Mouse (Mus musculus) liver, adult 2 months (tissue): ENCODE results near the gene C330007P06Rik. TPM values are rescaled to one million over a fixed set of nuclear protein-coding genes. Genes with fewer than 3 reads are reported as not detected.

Experiments used
- DNase-seq: peaks from one replicate; pipeline ENCODE4 v3.0.0-alpha.2; 2011; ENCODE audit warnings: low read depth, low spot score; ENCODE audit errors: extremely low read depth
- H3K27ac ChIP-seq: fragments of 200-500 bp; replicated peaks from 2 replicates; pipeline ENCODE4 v1.5.1; 2012; ENCODE audit warnings: low read depth, mild to moderate bottlenecking, control low read depth, inconsistent platforms, low read length; ENCODE audit not compliant: insufficient read depth
- H3K27me3 ChIP-seq: fragments of 200-500 bp; 2 replicates; pipeline ENCODE4 v1.6.1; 2012; ENCODE audit warnings: mild to moderate bottlenecking, moderate library complexity, low read length, inconsistent platforms; ENCODE audit not compliant: control insufficient read depth, insufficient read depth
- H3K36me3 ChIP-seq: fragments of 200-500 bp; 2 replicates; pipeline ENCODE4 v1.6.1; 2012; ENCODE audit warnings: low read length, inconsistent platforms; ENCODE audit not compliant: control insufficient read depth, insufficient read depth
- H3K4me1 ChIP-seq: fragments of 200-500 bp; 2 replicates; pipeline ENCODE4 v1.6.1; 2011; ENCODE audit warnings: low read length; ENCODE audit not compliant: control insufficient read depth, insufficient read depth
- H3K4me3 ChIP-seq: fragments of 200-500 bp; 2 replicates; pipeline ENCODE4 v1.5.1; 2011; ENCODE audit warnings: low read depth, mild to moderate bottlenecking, control low read depth, low read length, moderate library complexity; ENCODE audit not compliant: insufficient read depth
- H3K79me2 ChIP-seq: fragments of 200-500 bp; 2 replicates; pipeline ENCODE4 v1.6.1; 2012; ENCODE audit warnings: inconsistent platforms, mild to moderate bottlenecking, low read length, moderate library complexity; ENCODE audit not compliant: control insufficient read depth, insufficient read depth
- H3K9ac ChIP-seq: fragments of 200-500 bp; 2 replicates; pipeline ENCODE4 v1.6.1; 2012; ENCODE audit warnings: low read depth, mild to moderate bottlenecking, control low read depth, inconsistent platforms, low read length
- CTCF ChIP-seq: fragments of 200-500 bp; IDR thresholded peaks from 2 replicates; pipeline ENCODE4 v1.5.1; 2011; ENCODE audit warnings: low read depth, low read length, control low read depth
- POLR2A ChIP-seq: fragments of 200-500 bp; IDR thresholded peaks from 2 replicates; pipeline ENCODE4 v1.6.1; 2011; ENCODE audit warnings: low read length, control low read depth; ENCODE audit not compliant: insufficient read depth; ENCODE audit errors: extremely low read depth
- WGBS: fragments of 180-500 bp; shearing (Covaris S2); methylation state at CpG from one replicate; pipeline ENCODE4 v1.1.7; 2018; 5-methylcytosine and 5-hydroxymethylcytosine counted together
- polyA plus RNA-seq: library from polyadenylated mRNA; depleted of rRNA; stranded (reverse); fragments of >200 nt; gene quantifications from 2 replicates; pipeline ENCODE4 v1.2.3, GENCODE M21; 2012
- total RNA-seq: library from RNA; depleted of rRNA; stranded (reverse); fragments of >200 nt; gene quantifications from 2 replicates; pipeline ENCODE4 v1.2.3, GENCODE M21; 2014

C330007P06Rik gene
- total and polyA plus RNA-seq, 2 experiments = 9.4 to 30.5 TPM

DNA sequence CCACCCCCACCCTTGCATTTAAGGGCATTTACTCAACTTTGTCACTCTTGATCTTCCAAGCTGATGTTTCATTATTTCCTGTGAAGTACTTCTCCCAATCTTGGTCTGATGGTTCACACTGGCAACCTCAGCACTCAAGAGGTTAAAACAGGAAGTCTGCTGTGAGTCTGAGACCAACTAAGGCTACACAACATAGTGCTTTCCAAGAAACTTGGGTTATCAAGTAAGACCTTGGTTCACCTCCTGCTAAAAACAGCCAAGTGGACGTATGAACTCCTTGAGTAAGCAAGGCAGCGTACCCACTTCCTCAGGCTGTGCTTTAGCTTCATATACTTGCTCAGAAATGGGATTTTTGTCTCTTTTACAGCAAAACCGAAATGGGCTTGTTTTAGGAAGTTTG lies 3.5 kb downstream of the C330007P06Rik start:
- TF ChIP-seq POLR2A = no peak
- no peak for TF ChIP-seq CTCF
- H3K27me3 ChIP-seq = no peaks in the 10 kb centered on the region
- H3K4me3 ChIP-seq = no peak overlapping the region
- H3K4me1 ChIP-seq = peaks cover 3% of the 10 kb centered on the region
- no peak for DNase-seq
- H3K27ac ChIP-seq = no peak overlapping the region
- peaks cover 6% of the 10 kb centered on the region; the same call in 1 of the 2 replicates for H3K79me2 ChIP-seq
- no peaks in the 10 kb centered on the region for H3K36me3 ChIP-seq
- no peak overlapping the region for H3K9ac ChIP-seq
- 82% methylated on average over 3 of the region's 3 CpGs for WGBS

DNA sequence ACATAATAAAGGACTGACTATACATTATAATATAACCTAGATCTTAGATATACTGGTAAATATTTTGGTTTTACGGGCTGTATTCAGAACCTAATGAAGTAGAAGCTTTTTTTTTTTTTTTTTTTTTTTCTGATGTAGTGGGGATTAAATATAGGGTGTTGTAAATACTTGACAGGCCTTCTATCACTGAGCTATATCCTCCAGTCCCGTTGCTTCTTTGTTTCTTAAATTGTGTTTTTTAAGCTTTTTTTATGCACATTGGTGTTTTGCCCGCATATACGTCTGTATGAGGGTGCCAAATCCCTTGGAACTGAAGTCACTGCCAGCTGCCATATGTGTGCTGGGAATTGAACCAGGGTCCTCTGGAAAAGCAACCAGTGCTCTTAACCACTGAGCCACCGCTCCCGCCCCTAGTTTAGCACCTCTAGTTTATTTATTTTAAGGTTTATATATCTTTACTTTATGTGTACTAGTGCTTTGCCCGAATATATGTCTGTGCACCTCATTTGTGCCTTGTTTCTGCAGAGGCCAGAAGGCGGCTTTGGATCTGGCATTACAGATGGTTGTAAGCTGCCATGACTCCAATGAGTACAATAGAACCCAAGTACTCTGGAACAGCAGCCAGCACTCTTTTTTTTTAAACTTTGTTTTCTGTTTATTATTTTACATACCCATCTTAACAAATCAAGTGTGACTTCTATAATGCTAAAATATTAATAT lies 9.1 kb downstream of the C330007P06Rik start:
- no peak for TF ChIP-seq POLR2A
- no peak for TF ChIP-seq CTCF
- Histone ChIP-seq H3K79me2 (no peaks in the 10 kb centered on the region; the same call in 1 of the 2 replicates), H3K4me3 (peak overlapping the region; percentile 89; the same call in 1 of the 2 replicates), H3K27ac (no peak overlapping the region), H3K9ac (no peak overlapping the region), H3K4me1 (no peaks in the 10 kb centered on the region; the same call in 1 of the 2 replicates), H3K36me3 (no peaks in the 10 kb centered on the region), H3K27me3 (no peaks in the 10 kb centered on the region)
- 56% methylated on average over 8 of the region's 8 CpGs for WGBS
- DNase-seq = no peak

DNA sequence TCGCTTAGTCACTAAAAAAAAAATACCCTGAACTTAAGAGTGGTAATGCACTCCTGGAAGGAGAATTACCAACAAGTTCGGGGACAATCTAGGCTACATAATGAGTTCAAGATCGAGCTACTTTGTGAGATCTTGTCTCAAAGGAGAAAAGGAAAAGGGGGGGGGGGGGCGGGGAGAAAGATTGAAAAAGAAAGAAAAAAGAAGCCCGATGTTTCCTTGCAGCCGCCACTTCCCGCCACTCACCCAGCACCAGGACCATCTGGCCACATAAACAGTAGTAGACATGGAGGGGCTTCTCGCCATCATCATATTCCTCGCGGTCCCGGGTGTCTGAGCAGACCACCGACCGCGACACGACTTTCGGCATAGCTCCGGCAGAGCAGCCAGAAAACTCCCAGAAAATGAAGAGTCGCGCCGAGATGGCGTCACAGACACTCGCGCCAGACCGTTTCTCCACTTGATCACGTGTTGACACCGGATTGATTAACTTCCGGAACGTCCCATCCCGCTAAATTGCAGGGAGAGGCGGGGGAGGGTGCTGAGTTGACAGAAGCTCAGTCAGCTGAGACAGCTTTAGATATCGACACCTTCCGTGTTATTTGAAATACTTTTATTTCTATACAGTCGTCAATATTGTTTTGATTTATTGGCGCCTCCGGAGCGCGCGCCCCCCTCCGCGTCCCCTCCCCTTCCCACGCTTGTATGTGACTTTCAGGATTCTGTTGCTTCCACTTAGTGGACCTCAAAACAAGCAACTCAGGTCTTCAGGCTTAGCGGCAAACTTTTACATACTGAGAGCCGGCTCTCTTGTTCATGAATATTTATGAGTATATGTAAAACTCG lies 9.9 kb downstream of the C330007P06Rik start:
- H3K27me3 ChIP-seq = no peaks in the 10 kb centered on the region
- DNase-seq = peak; percentile 78
- H3K27ac ChIP-seq = peak overlapping the region; percentile 78
- H3K4me3 ChIP-seq = peak overlapping the region; percentile 89
- peak overlapping the region; percentile 84 for H3K9ac ChIP-seq
- H3K36me3 ChIP-seq = no peaks in the 10 kb centered on the region
- WGBS = 1% methylated on average over 37 of the region's 44 CpGs
- no peaks in the 10 kb centered on the region; the same call in 1 of the 2 replicates for H3K4me1 ChIP-seq
- TF ChIP-seq CTCF (no peak), POLR2A (0 out of 2 replicates have a peak, but pooled peaks have one; percentile 13)
- no peaks in the 10 kb centered on the region; the same call in 1 of the 2 replicates for H3K79me2 ChIP-seq

DNA sequence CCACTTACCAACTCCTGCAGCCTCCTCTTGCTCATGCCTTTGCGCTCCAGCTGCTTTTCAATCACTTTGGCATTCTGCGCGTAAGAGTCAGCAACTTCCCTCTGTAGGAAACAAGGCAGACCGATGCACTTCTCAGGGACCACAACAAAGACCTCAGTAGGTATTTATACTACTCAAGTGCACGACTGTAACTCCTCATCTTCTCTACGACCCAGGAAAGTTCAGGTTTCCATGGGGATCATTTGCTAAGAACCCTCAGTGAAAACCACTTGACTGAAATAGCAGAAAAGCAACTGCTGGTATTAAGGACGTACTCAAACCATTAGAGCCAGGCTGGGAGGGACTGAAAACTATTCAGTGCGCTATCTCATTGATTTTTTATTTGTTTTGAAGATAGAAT lies 21.3 kb downstream of the C330007P06Rik start:
- 90% methylated on average over 8 of the region's 8 CpGs for WGBS
- Histone ChIP-seq H3K4me3 (no peak overlapping the region), H3K9ac (no peak overlapping the region), H3K36me3 (peaks cover 4% of the 10 kb centered on the region; the same call in 1 of the 2 replicates), H3K79me2 (no peaks in the 10 kb centered on the region), H3K27me3 (no peaks in the 10 kb centered on the region), H3K27ac (no peak overlapping the region), H3K4me1 (no peaks in the 10 kb centered on the region)
- TF ChIP-seq CTCF = no peak
- DNase-seq = no peak

DNA sequence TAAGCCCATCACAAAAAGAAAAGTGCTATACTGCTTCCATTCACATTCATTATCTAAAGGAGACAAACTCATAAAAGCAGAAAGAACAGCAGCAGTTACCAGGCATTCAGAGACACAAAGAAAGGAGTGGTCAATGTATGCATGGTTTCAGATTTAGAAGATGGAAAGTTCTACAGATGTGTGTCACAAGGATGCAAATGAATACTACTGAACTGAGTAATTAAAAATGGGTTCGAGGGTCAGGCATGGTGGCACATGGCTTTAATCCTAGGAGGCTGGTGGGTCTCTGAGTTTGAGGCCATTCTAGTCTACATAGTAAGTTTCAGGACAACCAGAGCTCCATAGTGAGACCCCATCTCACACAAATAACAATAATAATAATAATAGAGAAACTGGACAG lies 26.8 kb downstream of the C330007P06Rik start:
- H3K27me3 ChIP-seq = no peaks in the 10 kb centered on the region
- H3K36me3 ChIP-seq = no peaks in the 10 kb centered on the region; the same call in 1 of the 2 replicates
- H3K9ac ChIP-seq = no peak overlapping the region
- TF ChIP-seq CTCF = no peak
- H3K4me3 ChIP-seq = no peak overlapping the region
- WGBS = 94% methylated on average over 1 of the region's 1 CpGs
- no peaks in the 10 kb centered on the region for H3K4me1 ChIP-seq
- no peaks in the 10 kb centered on the region for H3K79me2 ChIP-seq
- no peak overlapping the region for H3K27ac ChIP-seq
- DNase-seq = no peak
